Mouse (Mus musculus) limb, embryonic 14.5 days (tissue): ENCODE results near the gene Mturn. TPM values are rescaled to one million over a fixed set of nuclear protein-coding genes. Genes with fewer than 3 reads are reported as not detected.

Source experiments
- ATAC-seq: fragments of 200-750 bp; cut with Nextera tagmentation; 2 replicates; pipeline ENCODE4 v1.8.0; 2017; ENCODE audit warnings: low read depth, moderate number of reproducible peaks, moderate TSS enrichment; ENCODE audit not compliant: low FRiP score
- DNase-seq: peaks from one replicate; pipeline ENCODE4 v3.0.0-alpha.2; 2015; ENCODE audit warnings: low spot score
- H3K27ac ChIP-seq: fragments of 300-500 bp; sonication (generic); replicated peaks from 2 replicates; pipeline ENCODE4 v1.5.1; 2014; ENCODE audit warnings: low read depth, mild to moderate bottlenecking, low read length, moderate library complexity, mixed read lengths
- H3K27me3 ChIP-seq: fragments of 300-500 bp; sonication (generic); 2 replicates; pipeline ENCODE4 v1.6.1; 2014; ENCODE audit warnings: low read length, mixed read lengths; ENCODE audit not compliant: control insufficient read depth, insufficient read depth
- H3K36me3 ChIP-seq: fragments of 300-500 bp; sonication (generic); 2 replicates; pipeline ENCODE4 v1.6.1; 2014; ENCODE audit warnings: mild to moderate bottlenecking, low read length, moderate library complexity, mixed read lengths; ENCODE audit not compliant: control insufficient read depth, insufficient read depth
- H3K4me1 ChIP-seq: fragments of 300-500 bp; sonication (generic); 2 replicates; pipeline ENCODE4 v1.6.1; 2014; ENCODE audit warnings: antibody characterized with exemption, low read length, mixed read lengths; ENCODE audit not compliant: control insufficient read depth, insufficient read depth
- H3K4me2 ChIP-seq: fragments of 300-500 bp; sonication (generic); replicated peaks from 2 replicates; pipeline ENCODE4 v1.6.1; 2014; ENCODE audit warnings: low read depth, mild to moderate bottlenecking, low read length, moderate library complexity; ENCODE audit not compliant: severe bottlenecking
- H3K4me3 ChIP-seq: fragments of 300-500 bp; sonication (generic); replicated peaks from 2 replicates; pipeline ENCODE4 v1.5.1; 2014; ENCODE audit warnings: low read length
- H3K9ac ChIP-seq: fragments of 300-500 bp; sonication (generic); 2 replicates; pipeline ENCODE4 v1.6.1; 2014; ENCODE audit warnings: mild to moderate bottlenecking, low read depth, low read length, moderate library complexity; ENCODE audit not compliant: severe bottlenecking
- H3K9me3 ChIP-seq: fragments of 300-500 bp; sonication (generic); 2 replicates; pipeline ENCODE4 v1.6.1; 2016; ENCODE audit warnings: low read length; ENCODE audit not compliant: control insufficient read depth
- POLR2A ChIP-seq: fragments of 200-500 bp; IDR thresholded peaks from 2 replicates; pipeline ENCODE4 v1.8.0; 2012; ENCODE audit warnings: inconsistent platforms, mild to moderate bottlenecking, moderate library complexity, borderline replicate concordance; ENCODE audit not compliant: insufficient read depth, insufficient read length; ENCODE audit errors: extremely low read depth
- WGBS: fragments of 180-500 bp; shearing (Covaris S2); extraction: QIAGEN DNeasy Blood & Tissue Kit; methylation state at CpG from one replicate; pipeline ENCODE4 v1.1.7; 2014; 5-methylcytosine and 5-hydroxymethylcytosine counted together
- polyA plus RNA-seq, 2 experiments: library from polyadenylated mRNA; depleted of rRNA in 1 of 2; stranded (reverse) in 1 of 2; unstranded in 1 of 2; fragments of >200 nt; fragmentation: Nextera tagmentation in 1 of 2; extraction: Ambion mirVana in 1 of 2; gene quantifications; 2 replicates each; pipeline versions ENCODE4 v1.2.1 to v1.2.3; 2012 to 2014

Mturn gene
- polyA plus RNA-seq (2012; rRNA removed), result 8.4 and 9.3 TPM in 2 replicates
- 13.0 and 15.5 TPM in 2 replicates for polyA plus RNA-seq (2014; fragmentation: Nextera tagmentation; extraction: Ambion mirVana)

DNA sequence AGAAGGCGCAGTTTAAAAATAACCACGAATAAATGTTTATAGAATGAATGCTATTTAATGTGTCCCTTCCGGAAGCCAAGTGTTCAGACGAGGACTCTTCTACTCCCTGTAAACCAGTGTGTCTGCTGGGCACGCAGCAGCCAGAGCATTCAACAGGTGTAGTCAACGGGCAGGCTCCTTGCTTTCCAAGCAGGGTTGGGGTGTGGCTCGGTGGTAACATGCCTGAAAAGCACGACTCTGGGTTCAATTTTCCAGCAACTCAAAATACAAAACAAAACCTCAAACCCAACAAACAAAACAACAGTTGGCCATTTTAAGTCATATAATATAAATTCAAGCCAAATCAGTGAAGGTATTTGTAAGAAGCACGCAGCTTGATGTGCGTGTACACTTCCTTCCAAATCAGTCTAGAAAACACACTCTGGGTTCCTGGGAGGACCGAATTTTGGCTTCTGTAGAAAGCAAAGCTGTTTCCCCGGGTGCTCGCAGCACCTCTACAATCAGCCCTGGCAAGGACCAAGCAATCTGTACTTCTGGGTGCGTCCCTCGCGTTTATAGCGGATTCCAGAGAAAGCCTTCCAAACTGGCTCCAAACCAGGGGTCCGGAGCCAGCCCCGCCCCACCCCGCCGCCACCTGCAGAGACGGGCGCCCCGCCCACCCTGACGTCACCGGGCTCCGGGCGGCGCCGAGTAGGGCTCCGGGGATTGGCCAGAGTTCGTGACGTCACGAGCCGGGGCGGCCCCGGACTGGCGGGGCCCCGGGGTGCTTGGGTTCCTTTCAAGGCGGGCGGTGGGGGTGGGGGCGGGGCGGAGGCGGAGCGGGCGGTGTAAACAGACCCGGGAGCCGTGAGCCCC is at the start of gene Mturn:
Gene Mturn, plus strand, starts transcription at position 734 of the 855 bp plus-strand sequence.
- H3K36me3 ChIP-seq, result no peaks in the 10 kb centered on the region
- no peaks in the 10 kb centered on the region for H3K9me3 ChIP-seq
- H3K4me2 ChIP-seq, result peak within 1 kb of the TSS; percentile 99
- H3K27me3 ChIP-seq, result no peaks in the 10 kb centered on the region; the same call in 1 of the 2 replicates
- peaks cover 8% of the 10 kb centered on the region; the same call in 1 of the 2 replicates for H3K4me1 ChIP-seq
- peak within 1 kb of the TSS; percentile 83 for H3K4me3 ChIP-seq
- DNase-seq (peak; percentile 94), ATAC-seq (peak; percentile 97)
- no peak for TF ChIP-seq POLR2A
- 8% methylated on average over 30 of the region's 48 CpGs for whole genome bisulfite sequencing
- H3K27ac ChIP-seq, result no peak within 1 kb of the TSS; the same call in 1 of the 2 replicates
- peak within 1 kb of the TSS; percentile 72 for H3K9ac ChIP-seq

DNA sequence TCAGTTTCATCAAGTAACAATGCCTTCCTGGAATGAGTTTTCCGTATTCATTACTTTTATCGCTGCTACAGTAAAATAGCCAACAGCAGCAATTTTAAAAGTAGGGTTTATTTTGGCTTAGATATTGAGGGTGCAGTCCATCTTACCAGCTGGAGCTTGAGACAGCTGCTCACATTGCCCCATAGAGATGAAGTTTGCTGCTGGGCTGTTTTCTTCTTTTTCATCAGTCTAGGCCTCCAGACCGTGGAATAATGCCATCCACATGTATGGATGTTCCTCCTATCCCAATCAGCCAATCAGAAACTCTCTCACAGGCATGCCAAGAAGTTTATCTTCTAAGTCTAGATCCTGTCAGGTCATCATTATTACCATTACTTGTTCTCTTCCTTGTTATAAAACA is 41.5 kb upstream of the Mturn start:
- ATAC-seq, result no peak
- no peaks in the 10 kb centered on the region for H3K27me3 ChIP-seq
- TF ChIP-seq POLR2A, result no peak
- H3K27ac ChIP-seq, result no peak overlapping the region
- H3K4me1 ChIP-seq, result no peaks in the 10 kb centered on the region
- H3K4me3 ChIP-seq, result no peak overlapping the region
- WGBS, result 77% methylated on average over 3 of the region's 3 CpGs
- DNase-seq, result no peak
- H3K4me2 ChIP-seq, result no peak overlapping the region
- H3K9me3 ChIP-seq, result no peaks in the 10 kb centered on the region
- no peak overlapping the region for H3K9ac ChIP-seq
- H3K36me3 ChIP-seq, result peaks cover 44% of the 10 kb centered on the region

DNA sequence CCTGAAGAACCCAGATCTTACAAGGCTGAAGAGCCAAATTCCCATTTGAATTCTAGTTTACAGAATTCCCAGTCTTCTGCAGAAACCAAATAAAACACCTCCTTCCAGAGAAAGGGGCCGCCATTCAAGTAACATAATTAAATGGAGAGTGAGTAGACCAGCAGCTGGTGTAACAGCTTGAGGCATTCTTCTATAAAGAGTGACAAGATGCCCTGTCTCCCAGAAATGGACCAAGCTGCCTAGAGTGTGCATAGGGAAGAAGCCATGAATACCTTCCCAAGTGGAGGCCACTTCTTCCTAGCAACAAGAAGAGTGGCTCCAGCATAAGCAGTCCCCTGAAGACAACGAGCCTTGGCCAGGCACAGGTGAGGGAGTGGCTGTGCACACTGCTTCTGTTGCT is 39.5 kb upstream of the Mturn start:
- Histone ChIP-seq H3K27me3 (no peaks in the 10 kb centered on the region), H3K4me3 (no peak overlapping the region), H3K4me2 (no peak overlapping the region), H3K4me1 (no peaks in the 10 kb centered on the region), H3K9ac (no peak overlapping the region), H3K36me3 (peaks cover 38% of the 10 kb centered on the region), H3K9me3 (no peaks in the 10 kb centered on the region), H3K27ac (no peak overlapping the region)
- no peak for TF ChIP-seq POLR2A
- WGBS, result 70% methylated on average over 2 of the region's 2 CpGs
- no peak for DNase-seq
- ATAC-seq, result no peak

DNA sequence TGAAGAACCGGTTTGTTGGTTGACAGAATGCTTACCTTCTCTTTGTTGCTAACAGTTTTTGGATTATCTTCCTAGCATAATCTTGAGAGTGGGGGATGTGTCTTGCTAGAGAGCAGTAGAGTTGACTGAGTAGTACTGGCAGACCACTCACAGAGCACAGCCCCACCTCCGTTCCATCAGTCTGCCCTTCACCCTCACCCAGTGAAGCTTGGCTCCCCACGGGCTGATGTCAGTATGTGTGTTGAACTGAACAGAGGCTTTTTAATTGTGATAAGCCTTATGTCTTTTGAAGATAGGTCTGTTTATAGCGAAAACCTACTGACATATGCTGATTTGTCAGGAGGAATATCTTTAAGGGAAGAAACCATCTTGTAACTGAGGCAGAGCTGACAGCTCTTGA is 38.2 kb upstream of the Mturn start:
- H3K9me3 ChIP-seq, result no peaks in the 10 kb centered on the region
- no peak overlapping the region for H3K4me3 ChIP-seq
- H3K27me3 ChIP-seq, result no peaks in the 10 kb centered on the region
- no peak overlapping the region for H3K27ac ChIP-seq
- peaks cover 32% of the 10 kb centered on the region for H3K36me3 ChIP-seq
- H3K4me2 ChIP-seq, result no peak overlapping the region
- H3K4me1 ChIP-seq, result no peaks in the 10 kb centered on the region
- DNase-seq (no peak), ATAC-seq (no peak)
- 88% methylated on average over 4 of the region's 4 CpGs for WGBS
- TF ChIP-seq POLR2A, result no peak
- H3K9ac ChIP-seq, result no peak overlapping the region

DNA sequence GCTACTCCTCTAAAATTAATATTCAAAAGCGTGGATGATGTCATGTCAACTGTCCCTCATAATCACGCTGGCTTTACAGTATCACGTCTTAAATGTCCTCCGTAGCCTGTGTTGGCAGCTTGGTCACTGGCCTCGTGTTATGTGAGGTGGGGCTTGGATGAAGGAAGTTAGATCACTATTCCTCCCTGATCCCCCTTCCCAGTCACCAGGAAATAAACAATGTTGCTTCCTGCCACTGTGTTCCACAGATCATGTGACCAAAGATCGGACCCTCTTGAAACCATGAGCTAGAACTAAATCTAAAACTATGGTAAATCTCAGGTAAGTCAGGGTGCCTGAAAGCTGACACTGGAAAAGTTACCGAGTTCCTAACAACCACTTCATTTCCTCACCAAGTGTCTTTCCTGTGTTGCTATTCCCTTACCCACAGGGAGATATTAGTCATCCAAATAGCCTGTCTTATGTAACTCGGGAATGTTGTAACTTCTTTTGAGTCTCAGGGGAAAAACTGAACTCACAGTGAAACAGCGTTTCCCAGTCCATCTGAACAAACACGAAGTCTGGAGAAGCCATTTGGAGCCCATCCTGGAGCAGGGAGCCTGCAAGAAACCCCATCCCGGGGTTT is 25.8 kb upstream of the Mturn start:
- Histone ChIP-seq H3K4me1 (no peaks in the 10 kb centered on the region), H3K27me3 (no peaks in the 10 kb centered on the region), H3K4me2 (no peak overlapping the region), H3K4me3 (no peak overlapping the region), H3K36me3 (no peaks in the 10 kb centered on the region), H3K9ac (no peak overlapping the region), H3K27ac (no peak overlapping the region), H3K9me3 (no peaks in the 10 kb centered on the region)
- DNase-seq, result no peak
- WGBS, result 75% methylated on average over 11 of the region's 11 CpGs
- ATAC-seq, result no peak
- TF ChIP-seq POLR2A, result no peak
